Mouse (Mus musculus) embryonic facial prominence, embryonic 15.5 days (tissue): ENCODE measurements around the gene Rsph3b. TPM values are rescaled to one million over a fixed set of nuclear protein-coding genes. Genes with fewer than 3 reads are reported as not detected.
"Not testable (repeated sequence)": the region's sequence is repeated elsewhere in the genome, so short reads cannot be mapped to it uniquely, and the experiment has no call there.

Experiments
- ATAC-seq: fragments of 200-750 bp; cut with Nextera tagmentation; 2 replicates; pipeline ENCODE4 v1.8.0; 2017; ENCODE audit warnings: low read depth, moderate TSS enrichment; ENCODE audit not compliant: insufficient number of reproducible peaks, low FRiP score, low TSS enrichment
- H3K27ac ChIP-seq: fragments of 300-500 bp; sonication (generic); replicated peaks from 2 replicates; pipeline ENCODE4 v1.5.1; 2015; ENCODE audit warnings: mild to moderate bottlenecking, inconsistent platforms
- H3K27me3 ChIP-seq: fragments of 300-500 bp; sonication (generic); 2 replicates; pipeline ENCODE4 v1.6.1; 2015; ENCODE audit warnings: inconsistent platforms
- H3K36me3 ChIP-seq: fragments of 300-500 bp; sonication (generic); 2 replicates; pipeline ENCODE4 v1.6.1; 2015; ENCODE audit warnings: mild to moderate bottlenecking, inconsistent platforms
- H3K4me1 ChIP-seq: fragments of 300-500 bp; sonication (generic); 2 replicates; pipeline ENCODE4 v1.6.1; 2015; ENCODE audit warnings: inconsistent platforms
- H3K4me2 ChIP-seq: fragments of 300-500 bp; sonication (generic); replicated peaks from 2 replicates; pipeline ENCODE4 v1.6.1; 2015; ENCODE audit warnings: mild to moderate bottlenecking, inconsistent platforms
- H3K4me3 ChIP-seq: fragments of 300-500 bp; sonication (generic); replicated peaks from 2 replicates; pipeline ENCODE4 v1.5.1; 2015; ENCODE audit warnings: mild to moderate bottlenecking, inconsistent platforms
- H3K9ac ChIP-seq: fragments of 300-500 bp; sonication (generic); 2 replicates; pipeline ENCODE4 v1.6.1; 2015; ENCODE audit warnings: inconsistent platforms
- H3K9me3 ChIP-seq: fragments of 300-500 bp; sonication (generic); replicated peaks from 2 replicates; pipeline ENCODE4 v1.6.1; 2016; ENCODE audit warnings: inconsistent platforms
- WGBS: fragments of 180-500 bp; shearing (Covaris S2); methylation state at CpG from one replicate; pipeline ENCODE4 v1.1.7; 2015; 5-methylcytosine and 5-hydroxymethylcytosine counted together
- polyA plus RNA-seq: library from polyadenylated mRNA; unstranded; fragments of >200 nt; fragmentation: Nextera tagmentation; extraction: Ambion mirVana; gene quantifications from 2 replicates; pipeline ENCODE4 v1.2.1, GENCODE M21; 2015

Gene Rsph3b
- polyA plus RNA-seq, result 49.2 and 52.4 TPM in 2 replicates

- not testable (repeated sequence) for H3K9me3 ChIP-seq, H3K27me3 ChIP-seq, H3K36me3 ChIP-seq, H3K4me1 ChIP-seq
- Histone ChIP-seq H3K4me3 (peak within 1 kb of the TSS; percentile 58), H3K9ac (peak within 1 kb of the TSS; percentile 31), H3K4me2 (peak within 1 kb of the TSS; percentile 59), H3K27ac (peak within 1 kb of the TSS; percentile 85)
- under 1% methylated on average over 73 of the region's 73 CpGs for WGBS
- ATAC-seq, result peak; percentile 97
Measured at GRCm38 (mm10) chr17:6947984-6948768, at the start of gene Rsph3b. Gene Rsph3b (minus strand): TSS chr17:6948682.

- not testable (repeated sequence) for H3K27me3 ChIP-seq, H3K9ac ChIP-seq, H3K4me1 ChIP-seq, H3K4me3 ChIP-seq, H3K9me3 ChIP-seq, H3K27ac ChIP-seq, H3K4me2 ChIP-seq, H3K36me3 ChIP-seq, ATAC-seq
- WGBS, result 67% methylated on average over 1 of the region's 7 CpGs
Measured at GRCm38 (mm10) chr17:6997778-6998490, 49.5 kb upstream of the Rsph3b start.

DNA sequence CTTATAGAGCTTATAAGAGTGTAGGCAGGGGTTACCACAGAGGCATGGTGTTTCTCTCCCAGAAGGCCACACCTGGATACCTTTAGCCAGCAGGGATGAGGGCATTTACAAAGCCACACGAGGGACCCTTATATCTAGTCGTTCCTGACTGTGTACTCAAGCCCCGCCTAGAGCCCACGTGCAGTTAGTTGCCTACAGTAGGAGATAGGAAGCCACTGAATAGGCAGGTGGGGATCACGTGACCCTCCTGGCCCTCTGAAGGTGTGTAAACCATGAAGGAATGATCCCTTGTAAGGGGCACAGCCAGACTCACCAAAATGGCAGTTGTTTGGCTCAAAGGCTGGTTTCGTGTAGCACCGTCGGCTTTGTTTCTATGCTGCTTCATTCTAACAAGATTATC lies 48.3 kb upstream of the Rsph3b start:
- WGBS, result 84% methylated on average over 8 of the region's 8 CpGs
- H3K9ac ChIP-seq, H3K27ac ChIP-seq, H3K4me2 ChIP-seq, ATAC-seq, H3K4me3 ChIP-seq, H3K4me1 ChIP-seq, H3K9me3 ChIP-seq, H3K36me3 ChIP-seq, H3K27me3 ChIP-seq: not testable (repeated sequence)

- not testable (repeated sequence) for H3K4me1 ChIP-seq, H3K27me3 ChIP-seq, H3K4me2 ChIP-seq, H3K4me3 ChIP-seq, H3K27ac ChIP-seq, H3K9me3 ChIP-seq, H3K9ac ChIP-seq, H3K36me3 ChIP-seq, ATAC-seq
- WGBS, result no CpG with 5 or more reads among the region's 6 CpGs
Measured at GRCm38 (mm10) chr17:6995504-6995903, 47.0 kb upstream of the Rsph3b start.

GRCm38 (mm10) chr17:6986118-6986517 lies 37.6 kb upstream of the Rsph3b start:
- H3K36me3 ChIP-seq, H3K9me3 ChIP-seq, H3K9ac ChIP-seq, H3K4me3 ChIP-seq, H3K4me1 ChIP-seq, H3K27me3 ChIP-seq, ATAC-seq, H3K27ac ChIP-seq, H3K4me2 ChIP-seq: not testable (repeated sequence)
- 97% methylated on average over 1 of the region's 1 CpGs for WGBS

DNA sequence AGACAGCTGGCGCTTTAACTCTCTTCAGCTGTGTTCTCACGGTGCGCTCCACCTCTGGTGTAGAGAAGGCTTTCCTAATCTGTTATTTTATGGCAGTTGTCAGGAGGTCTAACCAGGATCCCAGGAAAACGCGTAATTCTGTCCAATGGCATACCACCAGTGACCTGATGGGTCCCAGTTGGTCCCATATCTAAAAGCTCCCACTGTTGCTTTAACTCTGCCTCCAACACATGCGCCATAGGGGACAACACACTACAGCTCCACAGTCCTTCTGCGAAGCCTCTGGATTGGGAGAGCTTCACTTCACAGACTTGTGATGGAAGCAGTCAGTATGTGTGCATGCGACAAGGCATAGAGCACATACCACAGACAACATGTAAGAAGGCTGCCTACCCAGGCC lies 31.7 kb upstream of the Rsph3b start:
- H3K9ac ChIP-seq, H3K27ac ChIP-seq, H3K36me3 ChIP-seq, H3K4me1 ChIP-seq, H3K27me3 ChIP-seq, H3K9me3 ChIP-seq, H3K4me3 ChIP-seq, ATAC-seq, H3K4me2 ChIP-seq: not testable (repeated sequence)
- 92% methylated on average over 5 of the region's 8 CpGs for WGBS

GRCm38 (mm10) chr17:6979380-6979779 lies 30.9 kb upstream of the Rsph3b start:
- not testable (repeated sequence) for H3K4me1 ChIP-seq, H3K9ac ChIP-seq, H3K9me3 ChIP-seq, H3K36me3 ChIP-seq, H3K27me3 ChIP-seq, H3K27ac ChIP-seq, ATAC-seq
- Histone ChIP-seq H3K4me3 (peak overlapping the region; percentile 57), H3K4me2 (peak overlapping the region; percentile 53)
- 13% methylated on average over 5 of the region's 5 CpGs for WGBS

- not testable (repeated sequence) for H3K27me3 ChIP-seq, H3K9me3 ChIP-seq, H3K27ac ChIP-seq, H3K4me1 ChIP-seq, H3K9ac ChIP-seq, H3K36me3 ChIP-seq
- H3K4me2 ChIP-seq, result peak within 1 kb of the TSS; percentile 53
- ATAC-seq, result peak; percentile 95
- WGBS, result under 1% methylated on average over 48 of the region's 68 CpGs
- H3K4me3 ChIP-seq, result peak within 1 kb of the TSS; percentile 57
Measured at GRCm38 (mm10) chr17:6978287-6979248, 30.1 kb upstream of the Rsph3b start, which contains the start of gene Gm49721. Gene Gm49721 (plus strand): TSS chr17:6978904.

DNA sequence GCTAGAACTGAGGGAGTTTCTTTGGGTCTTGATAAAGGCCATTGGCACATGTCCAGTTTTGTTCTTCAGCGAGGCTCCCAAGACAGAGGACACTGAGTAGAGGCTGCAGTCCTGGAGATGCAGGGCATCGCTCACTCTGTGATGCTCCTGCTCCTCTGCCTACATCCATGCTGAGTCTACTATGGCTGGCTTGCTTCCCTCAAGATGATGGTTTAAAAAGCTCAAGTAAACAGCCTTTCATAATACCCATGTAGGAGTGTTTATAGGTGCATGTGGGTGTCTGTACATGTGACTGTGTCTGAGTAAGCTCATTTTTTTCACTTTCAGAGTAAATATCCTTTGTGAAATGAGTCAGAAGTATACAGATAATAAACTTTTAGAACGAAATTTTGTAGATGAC lies 26.5 kb upstream of the Rsph3b start:
- not testable (repeated sequence) for H3K9ac ChIP-seq, H3K27ac ChIP-seq, H3K36me3 ChIP-seq, H3K4me3 ChIP-seq, H3K4me1 ChIP-seq, H3K4me2 ChIP-seq, ATAC-seq, H3K9me3 ChIP-seq, H3K27me3 ChIP-seq
- WGBS, result 69% methylated on average over 3 of the region's 3 CpGs

GRCm38 (mm10) chr17:6972836-6973396 lies 24.4 kb upstream of the Rsph3b start:
- not testable (repeated sequence) for H3K4me3 ChIP-seq, H3K27me3 ChIP-seq, H3K27ac ChIP-seq, H3K9ac ChIP-seq, H3K36me3 ChIP-seq, H3K4me2 ChIP-seq, H3K9me3 ChIP-seq, ATAC-seq, H3K4me1 ChIP-seq
- 51% methylated on average over 4 of the region's 4 CpGs for WGBS

DNA sequence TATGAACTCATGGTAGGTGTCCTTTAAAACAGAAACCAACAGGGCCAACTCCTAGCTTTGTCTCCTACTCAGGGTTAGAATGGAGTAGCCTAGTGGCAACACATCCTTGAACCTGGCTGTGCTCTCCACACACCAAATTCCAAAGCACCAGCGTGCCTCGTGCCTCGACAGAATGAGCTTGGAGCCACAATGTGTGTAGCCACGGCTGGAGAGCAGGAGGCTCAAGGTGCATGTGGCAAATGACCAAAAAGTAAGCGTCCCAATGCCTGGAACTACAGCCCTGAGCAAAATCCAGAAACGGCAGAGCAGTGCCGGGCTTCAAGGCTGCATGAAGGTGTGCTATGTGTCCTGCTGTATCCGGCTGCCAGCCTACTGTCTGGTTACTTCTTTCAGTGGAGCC lies 22.8 kb upstream of the Rsph3b start:
- H3K4me2 ChIP-seq, H3K27me3 ChIP-seq, H3K4me1 ChIP-seq, H3K27ac ChIP-seq, H3K9me3 ChIP-seq, H3K36me3 ChIP-seq, H3K4me3 ChIP-seq, H3K9ac ChIP-seq: not testable (repeated sequence)
- 75% methylated on average over 8 of the region's 8 CpGs for WGBS
- peak; percentile 11; the same call in 1 of the 2 replicates for ATAC-seq
